Mouse (Mus musculus): ENCODE measurements at regions not wholly inside any gene's neighbourhood (a gene's known extent, or its start where the extent isn't known, plus 50 kb on each side); places are given as distances from the start of the nearest gene placed in this dataset.

GRCm38 (mm10) chr13:101598126-101598485 is 169.9 kb downstream of the Pik3r1 start:
- Histone ChIP-seq H3K36me3 (replicated peaks; ENCODE audit: control insufficient read depth, insufficient read depth, low read depth) (no peaks in the 10 kb centered on the region), H3K4me1 (replicated peaks; ENCODE audit: control insufficient read depth in 2 of 2, insufficient read depth in 2 of 2, low read length in 1 of 2) (peaks cover 2 to 5% of the 10 kb centered on the region in 2 experiments; a peak in 2 of 4 replicates), H3K4me3 (ENCODE audit: insufficient read depth in 1 of 2, low read depth in 2 of 2, low read length in 2 of 2) (no peak overlapping the region), H3K27ac (no peak overlapping the region), H3K9ac (replicated peaks) (no peak overlapping the region), H3K4me2 (ENCODE audit: low read depth) (no peak overlapping the region), H3K9me3 (ENCODE audit: control insufficient read depth, low read length) (no peaks in the 10 kb centered on the region), H3K27me3 (ENCODE audit: control insufficient read depth, insufficient read depth, low read length) (no peaks in the 10 kb centered on the region)
- 73% methylated on average over 7 of the region's 7 CpGs for WGBS (ENCODE audit: insufficient replicate concordance)
- TF ChIP-seq EP300 (IDR thresholded peaks at IDR 0.05; ENCODE audit: low read depth) = no peak
- TF ChIP-seq CTCF (IDR thresholded peaks at IDR 0.05; ENCODE audit: low read depth) = no peak
- DNase-seq (ENCODE audit: low read depth in 3 of 3, low spot score in 3 of 3) = no peak
- ATAC-seq (ENCODE audit: insufficient read depth) = no peak

- DNase-seq (ENCODE audit: low read depth in 3 of 3, low spot score in 3 of 3) (no peak), ATAC-seq (ENCODE audit: insufficient read depth) (no peak)
- Histone ChIP-seq H3K9me3 (ENCODE audit: control insufficient read depth, low read length) (no peaks in the 10 kb centered on the region), H3K4me1 (replicated peaks; ENCODE audit: control insufficient read depth in 2 of 2, insufficient read depth in 2 of 2, low read length in 1 of 2) (peaks cover 2 to 5% of the 10 kb centered on the region in 2 experiments; a peak in 2 of 4 replicates), H3K27ac (no peak overlapping the region), H3K36me3 (replicated peaks; ENCODE audit: control insufficient read depth, insufficient read depth, low read depth) (no peaks in the 10 kb centered on the region), H3K4me2 (ENCODE audit: low read depth) (no peak overlapping the region), H3K4me3 (ENCODE audit: insufficient read depth in 1 of 2, low read depth in 2 of 2, low read length in 2 of 2) (no peak overlapping the region), H3K27me3 (ENCODE audit: control insufficient read depth, insufficient read depth, low read length) (no peaks in the 10 kb centered on the region; the same call in 1 of the 2 replicates), H3K9ac (replicated peaks) (no peak overlapping the region)
- no peak for TF ChIP-seq CTCF (IDR thresholded peaks at IDR 0.05; ENCODE audit: low read depth)
- TF ChIP-seq EP300 (IDR thresholded peaks at IDR 0.05; ENCODE audit: low read depth) = no peak
- WGBS (ENCODE audit: insufficient replicate concordance) = 71% methylated on average over 14 of the region's 14 CpGs
These were observed 170.5 kb downstream of the Pik3r1 start for GRCm38 (mm10) chr13:101597243-101598125.

- Histone ChIP-seq H3K9ac (replicated peaks) (no peak overlapping the region), H3K4me2 (ENCODE audit: low read depth) (no peak overlapping the region), H3K9me3 (ENCODE audit: control insufficient read depth, low read length) (no peaks in the 10 kb centered on the region), H3K4me3 (ENCODE audit: insufficient read depth in 1 of 2, low read depth in 2 of 2, low read length in 2 of 2) (no peak overlapping the region), H3K36me3 (replicated peaks; ENCODE audit: control insufficient read depth, insufficient read depth, low read depth) (no peaks in the 10 kb centered on the region), H3K27ac (no peak overlapping the region), H3K27me3 (ENCODE audit: control insufficient read depth, insufficient read depth, low read length) (no peaks in the 10 kb centered on the region; the same call in 1 of the 2 replicates), H3K4me1 (replicated peaks; ENCODE audit: control insufficient read depth in 2 of 2, insufficient read depth in 2 of 2, low read length in 1 of 2) (peaks cover 2 to 5% of the 10 kb centered on the region in 2 experiments; a peak in 1 of 4 replicates)
- TF ChIP-seq EP300 (IDR thresholded peaks at IDR 0.05; ENCODE audit: low read depth) = no peak
- TF ChIP-seq CTCF (IDR thresholded peaks at IDR 0.05; ENCODE audit: low read depth) = no peak
- 82% methylated on average over 11 of the region's 11 CpGs for WGBS (ENCODE audit: insufficient replicate concordance)
- ATAC-seq (ENCODE audit: insufficient read depth) (no peak), DNase-seq (ENCODE audit: low read depth in 3 of 3, low spot score in 3 of 3) (no peak)
These were observed 173.4 kb downstream of the Pik3r1 start for GRCm38 (mm10) chr13:101594511-101595175.

- 68% methylated on average over 1 of the region's 1 CpGs for WGBS (ENCODE audit: insufficient replicate concordance)
- ATAC-seq (ENCODE audit: insufficient read depth) (no peak), DNase-seq (ENCODE audit: low read depth in 3 of 3, low spot score in 3 of 3) (no peak)
- Histone ChIP-seq H3K27me3 (ENCODE audit: control insufficient read depth, insufficient read depth, low read length) (no peaks in the 10 kb centered on the region; the same call in 1 of the 2 replicates), H3K4me2 (ENCODE audit: low read depth) (no peak overlapping the region), H3K9ac (replicated peaks) (no peak overlapping the region), H3K4me1 (replicated peaks; ENCODE audit: control insufficient read depth in 2 of 2, insufficient read depth in 2 of 2, low read length in 1 of 2) (peaks cover 2 to 3% of the 10 kb centered on the region in 2 experiments; a peak in 1 of 4 replicates), H3K4me3 (ENCODE audit: insufficient read depth in 1 of 2, low read depth in 2 of 2, low read length in 2 of 2) (no peak overlapping the region), H3K9me3 (ENCODE audit: control insufficient read depth, low read length) (no peaks in the 10 kb centered on the region), H3K27ac (no peak overlapping the region), H3K36me3 (replicated peaks; ENCODE audit: control insufficient read depth, insufficient read depth, low read depth) (no peaks in the 10 kb centered on the region)
- TF ChIP-seq CTCF (IDR thresholded peaks at IDR 0.05; ENCODE audit: low read depth) (no peak), EP300 (IDR thresholded peaks at IDR 0.05; ENCODE audit: low read depth) (no peak)
These were observed 175.7 kb downstream of the Pik3r1 start for GRCm38 (mm10) chr13:101592355-101592754.

- no peak overlapping the region for H3K27ac ChIP-seq
- WGBS (ENCODE audit: insufficient replicate concordance) = 59% methylated on average over 8 of the region's 8 CpGs
- DNase-seq (ENCODE audit: low read depth in 3 of 3, low spot score in 3 of 3) = no peak
- TF ChIP-seq EP300 (IDR thresholded peaks at IDR 0.05; ENCODE audit: low read depth) (no peak), CTCF (IDR thresholded peaks at IDR 0.05; ENCODE audit: low read depth) (no peak)
- H3K36me3 ChIP-seq (replicated peaks; ENCODE audit: control insufficient read depth, insufficient read depth, low read depth) = no peaks in the 10 kb centered on the region
- H3K27me3 ChIP-seq (ENCODE audit: control insufficient read depth, insufficient read depth, low read length) = no peaks in the 10 kb centered on the region; the same call in 1 of the 2 replicates
- no peak for ATAC-seq (ENCODE audit: insufficient read depth)
- peaks cover 2 to 3% of the 10 kb centered on the region in 2 experiments; a peak in 1 of 4 replicates for H3K4me1 ChIP-seq (replicated peaks; ENCODE audit: control insufficient read depth in 2 of 2, insufficient read depth in 2 of 2, low read length in 1 of 2)
- H3K4me3 ChIP-seq (ENCODE audit: insufficient read depth in 1 of 2, low read depth in 2 of 2, low read length in 2 of 2) = no peak overlapping the region
- no peak overlapping the region for H3K4me2 ChIP-seq (ENCODE audit: low read depth)
- H3K9ac ChIP-seq (replicated peaks) = no peak overlapping the region
- no peaks in the 10 kb centered on the region for H3K9me3 ChIP-seq (ENCODE audit: control insufficient read depth, low read length)
These were observed 179.1 kb downstream of the Pik3r1 start for GRCm38 (mm10) chr13:101588905-101589304.

Measured in liver, embryonic 14.5 days (tissue).